Mouse (Mus musculus) kidney, adult 9 months (tissue): ENCODE data around the gene AI481877.
A peak's percentile ranks its signal among the peaks of the same experiment; 100 is the strongest.

Source experiments
- DNase-seq: peaks from one replicate; pipeline ENCODE4 v3.0.0; 2022

The AI481877 gene

GRCm38 (mm10) chr4:59034325-59034917, 104.4 kb downstream of the AI481877 start:
- DNase-seq, result no peak

GRCm38 (mm10) chr4:59016922-59017321, 121.9 kb downstream of the AI481877 start:
- no peak for DNase-seq

DNA sequence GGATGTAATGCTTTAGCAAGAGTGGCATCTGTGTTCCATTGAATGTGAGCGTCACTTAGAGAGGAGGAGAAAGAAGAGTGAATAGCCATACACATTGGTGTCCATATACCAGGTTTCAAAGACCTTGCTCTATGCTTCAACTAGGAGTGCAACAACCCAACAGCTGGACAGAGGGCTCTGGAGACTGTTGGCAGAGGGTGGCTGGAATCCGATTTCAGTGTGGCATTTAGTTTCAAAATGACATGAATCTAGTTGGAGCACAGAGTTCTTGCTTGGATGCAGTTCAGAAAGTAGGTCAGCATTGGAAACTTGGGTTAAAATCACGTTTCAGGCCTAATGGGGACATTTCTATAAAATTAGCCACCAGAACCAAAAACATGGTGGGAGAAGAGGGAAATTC, 123.6 kb downstream of the AI481877 start:
- no peak for DNase-seq

DNA sequence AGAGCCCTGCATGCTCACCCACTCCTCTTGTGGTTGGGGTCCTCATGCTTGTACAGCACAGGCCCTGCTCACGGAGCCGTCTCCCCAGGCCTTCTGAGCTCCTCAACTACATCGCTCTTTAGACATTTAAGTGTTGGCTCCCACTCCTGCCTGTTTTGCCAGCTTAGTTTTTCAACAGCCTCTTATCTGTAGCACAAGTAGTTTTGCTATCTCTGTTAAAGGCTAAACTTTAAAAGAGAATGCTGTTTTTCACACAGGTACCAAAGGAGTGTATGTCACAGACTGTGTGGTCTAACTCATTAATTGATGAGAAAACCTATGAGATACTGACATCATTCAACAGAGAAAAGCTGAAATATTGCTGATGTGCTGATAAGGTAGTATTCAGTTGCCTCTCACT, 127.3 kb downstream of the AI481877 start:
- DNase-seq, result no peak

GRCm38 (mm10) chr4:59009696-59010095, 129.1 kb downstream of the AI481877 start:
- no peak for DNase-seq

DNA sequence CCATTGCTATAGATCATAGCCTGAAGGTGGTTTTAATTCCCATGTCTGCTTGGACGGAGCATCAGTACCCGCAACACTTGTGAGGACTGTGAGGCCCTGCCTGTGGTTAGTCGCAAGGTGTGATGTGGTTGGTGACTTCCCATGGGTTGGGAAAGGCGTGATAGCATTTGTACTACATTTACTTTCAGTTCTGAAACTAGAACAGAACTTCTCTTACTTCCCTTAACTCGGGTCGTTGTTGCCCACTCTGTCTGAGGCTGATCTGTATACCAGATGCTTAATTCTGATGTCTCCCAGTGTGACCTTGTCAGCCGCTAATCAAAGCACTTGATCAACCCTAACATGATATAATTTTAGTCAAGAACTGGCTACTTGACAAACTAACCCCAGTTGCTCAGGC, 129.6 kb downstream of the AI481877 start:
- no peak for DNase-seq

DNA sequence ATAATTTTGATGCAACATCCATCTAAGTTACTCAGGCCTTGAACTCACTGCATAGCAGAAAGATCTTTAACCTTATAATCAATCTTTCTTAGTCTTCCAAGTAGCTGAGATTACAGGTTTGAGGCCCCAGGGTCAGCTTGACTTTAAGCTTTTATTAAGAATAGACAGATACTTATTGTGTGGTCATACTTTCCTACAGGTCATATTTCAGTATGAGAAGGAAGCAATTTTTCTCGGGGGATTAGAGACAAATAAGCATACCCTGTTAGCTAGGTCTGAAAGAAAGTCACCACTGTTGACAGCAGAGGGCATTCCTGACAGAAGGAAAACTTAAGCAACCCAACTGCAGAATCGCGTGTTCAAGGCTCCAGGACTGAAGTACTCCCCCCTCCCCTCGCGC, 130.8 kb downstream of the AI481877 start:
- no peak for DNase-seq

- no peak for DNase-seq
Observed at GRCm38 (mm10) chr4:59007016-59007415, 131.8 kb downstream of the AI481877 start.

- no peak for DNase-seq
Observed at GRCm38 (mm10) chr4:59006211-59006610, 132.6 kb downstream of the AI481877 start.

GRCm38 (mm10) chr4:59003806-59004200, 135.0 kb downstream of the AI481877 start:
- peak; percentile 47 for DNase-seq

GRCm38 (mm10) chr4:59002948-59003805, 135.6 kb downstream of the AI481877 start, which contains the start of gene Gm20503:
TSS of gene Gm20503 (plus strand) at chr4:59003210.
- peak; percentile 92 for DNase-seq

GRCm38 (mm10) chr4:59000614-59001013, 138.2 kb downstream of the AI481877 start:
- DNase-seq, result peak; percentile 61

DNA sequence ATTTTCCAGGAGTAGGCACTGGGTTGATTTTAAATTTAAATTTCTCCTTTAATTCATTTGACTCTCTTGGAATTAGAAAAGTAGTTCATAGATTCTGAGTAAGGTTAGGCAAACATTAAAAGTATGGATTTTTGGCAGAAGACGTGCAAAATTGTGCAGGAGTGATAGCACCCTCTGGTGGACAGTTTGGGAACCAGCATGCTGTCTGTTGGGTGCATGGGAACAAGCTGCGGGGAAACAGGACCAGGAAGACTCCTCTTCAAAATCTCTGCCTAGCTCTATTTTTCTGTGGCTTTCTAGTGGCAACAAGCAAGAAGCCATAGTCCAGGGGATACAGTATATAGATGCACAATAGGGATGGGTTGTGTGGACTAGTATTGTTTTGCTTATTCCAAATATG, 139.1 kb downstream of the AI481877 start:
- peak; percentile 82 for DNase-seq

DNA sequence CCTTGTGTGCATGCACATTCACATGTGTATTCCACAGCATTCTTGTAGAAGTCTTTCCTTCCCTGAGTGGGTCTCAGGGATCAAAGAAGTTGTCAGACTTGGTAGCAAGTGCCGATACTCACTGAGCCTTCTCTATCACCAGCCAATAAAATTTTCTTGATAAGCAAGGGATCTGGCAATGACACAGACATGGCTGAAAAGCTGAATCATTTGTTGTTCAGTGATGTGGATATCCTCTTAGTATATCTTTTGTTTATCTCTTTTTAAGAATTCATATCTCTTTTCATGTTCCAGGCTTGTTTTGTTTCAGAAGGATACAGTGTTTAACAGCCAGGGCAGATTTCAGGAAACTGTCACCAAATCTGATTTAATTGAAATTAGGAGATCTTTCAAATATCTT, 140.1 kb downstream of the AI481877 start:
- no peak for DNase-seq

DNA sequence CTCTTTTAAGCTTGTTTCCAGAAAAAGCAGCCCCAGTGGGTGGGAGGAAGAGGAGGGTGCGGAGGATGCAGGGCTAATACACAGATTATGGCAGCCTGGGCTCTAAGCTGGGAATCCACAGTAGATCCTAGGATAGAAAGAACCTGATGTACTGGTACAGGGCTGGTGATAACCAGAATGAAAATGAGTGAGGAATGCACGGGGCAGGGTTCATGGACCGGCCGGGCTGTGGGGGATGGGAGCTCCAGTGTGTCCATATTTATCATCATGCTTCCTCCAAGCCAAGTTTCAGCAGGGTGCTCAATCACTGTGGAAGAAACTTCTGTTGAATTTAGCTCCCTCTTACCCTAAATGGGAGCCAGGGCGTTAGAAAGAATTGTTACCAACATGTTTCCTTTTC, 141.7 kb downstream of the AI481877 start:
- peak; percentile 45 for DNase-seq

DNA sequence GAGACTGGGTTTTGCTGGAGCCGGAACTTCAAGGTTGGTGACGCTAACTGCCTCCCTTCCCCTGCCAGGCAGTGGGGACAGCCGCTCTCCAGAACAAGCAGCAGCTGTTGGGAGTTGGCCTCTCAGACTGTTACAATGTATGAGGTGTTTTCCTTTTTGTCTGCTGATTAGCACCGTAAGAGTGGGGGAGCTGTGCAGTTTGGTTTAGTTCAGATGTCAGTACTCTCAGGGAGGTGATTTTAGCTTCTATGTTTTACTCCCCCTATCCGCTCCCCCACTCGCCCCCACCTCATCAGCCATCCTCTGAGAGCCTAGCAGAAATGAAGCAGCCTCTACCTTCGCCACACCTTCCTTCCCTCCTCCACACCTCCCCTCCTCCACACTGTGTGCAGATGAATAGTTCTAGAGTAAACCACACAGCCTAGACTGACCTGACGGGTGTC, 143.5 kb downstream of the AI481877 start:
- DNase-seq, result no peak

- DNase-seq, result no peak
Observed at GRCm38 (mm10) chr4:58994762-58995161, 144.0 kb downstream of the AI481877 start, which contains the start of gene Dnajc25. TSS of gene Dnajc25 (plus strand) at chr4:58995062.
